Mouse (Mus musculus) olfactory bulb, adult 2 months (tissue): ENCODE measurements around the gene Ecm1. TPM values are rescaled to one million over a fixed set of nuclear protein-coding genes. Genes with fewer than 3 reads are reported as not detected.

Experiments used
- H3K27ac ChIP-seq: fragments of 200-500 bp; 2 replicates; pipeline ENCODE4 v1.5.1; 2012; ENCODE audit warnings: low read depth, low read length; ENCODE audit not compliant: insufficient read depth
- H3K4me1 ChIP-seq: fragments of 200-500 bp; 2 replicates; pipeline ENCODE4 v1.6.1; 2012; ENCODE audit warnings: low read length; ENCODE audit not compliant: control insufficient read depth, insufficient read depth
- H3K4me3 ChIP-seq: fragments of 200-500 bp; 2 replicates; pipeline ENCODE4 v1.5.1; 2012; ENCODE audit warnings: mild to moderate bottlenecking, low read depth, low read length, moderate library complexity; ENCODE audit not compliant: insufficient read depth
- CTCF ChIP-seq: fragments of 200-500 bp; IDR thresholded peaks from 2 replicates; pipeline ENCODE4 v1.5.1; 2012; ENCODE audit warnings: low read depth, mild to moderate bottlenecking, low read length, moderate library complexity; ENCODE audit not compliant: insufficient read depth
- POLR2A ChIP-seq: fragments of 200-500 bp; IDR thresholded peaks from 2 replicates; pipeline ENCODE4 v1.6.1; 2012; ENCODE audit warnings: mild to moderate bottlenecking, low read depth, low read length, moderate library complexity; ENCODE audit not compliant: insufficient read depth
- WGBS: fragments of 180-500 bp; shearing (Covaris S2); methylation state at CpG from one replicate; pipeline ENCODE4 v1.1.7; 2018; 5-methylcytosine and 5-hydroxymethylcytosine counted together
- polyA plus RNA-seq: library from polyadenylated mRNA; stranded (reverse); fragments of >200 nt; gene quantifications from 2 replicates; pipeline ENCODE4 v1.2.4, GENCODE M21; 2012; ENCODE audit warnings: low replicate concordance; ENCODE audit not compliant: missing spikeins, insufficient read depth, insufficient read length

The Ecm1 gene
- not detected in 2 replicates for polyA plus RNA-seq

GRCm38 (mm10) chr3:95739353-95740104, at the start of gene Ecm1:
Ecm1 (minus strand) TSS chr3:95739569.
- 68% methylated on average over 7 of the region's 7 CpGs for WGBS
- TF ChIP-seq POLR2A (no peak), CTCF (no peak)
- no peak within 1 kb of the TSS for H3K27ac ChIP-seq
- peaks cover 17% of the 10 kb centered on the region for H3K4me1 ChIP-seq
- no peak within 1 kb of the TSS for H3K4me3 ChIP-seq

DNA sequence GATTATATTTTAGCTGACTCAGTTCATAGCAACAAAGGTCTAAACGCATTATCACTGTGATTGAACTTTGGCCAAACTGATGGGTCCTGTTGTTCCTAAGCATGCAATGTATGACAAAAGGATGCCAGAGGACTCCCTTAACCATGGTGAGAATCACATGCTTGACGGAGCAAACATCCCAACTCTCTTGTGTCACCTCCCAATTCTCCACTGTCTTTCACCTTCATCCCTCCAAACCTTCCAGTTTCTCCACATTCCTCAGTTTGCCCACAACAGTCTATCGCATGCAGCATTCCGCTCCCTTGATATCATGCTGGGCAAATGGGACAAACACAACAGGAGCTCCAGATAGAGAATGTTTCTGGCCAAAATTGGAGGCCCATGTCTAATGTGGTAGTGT, 46.1 kb upstream of the Ecm1 start:
- WGBS: 88% methylated on average over 4 of the region's 4 CpGs
- Histone ChIP-seq H3K27ac (no peak overlapping the region), H3K4me3 (no peak overlapping the region), H3K4me1 (no peaks in the 10 kb centered on the region)
- TF ChIP-seq CTCF: no peak

DNA sequence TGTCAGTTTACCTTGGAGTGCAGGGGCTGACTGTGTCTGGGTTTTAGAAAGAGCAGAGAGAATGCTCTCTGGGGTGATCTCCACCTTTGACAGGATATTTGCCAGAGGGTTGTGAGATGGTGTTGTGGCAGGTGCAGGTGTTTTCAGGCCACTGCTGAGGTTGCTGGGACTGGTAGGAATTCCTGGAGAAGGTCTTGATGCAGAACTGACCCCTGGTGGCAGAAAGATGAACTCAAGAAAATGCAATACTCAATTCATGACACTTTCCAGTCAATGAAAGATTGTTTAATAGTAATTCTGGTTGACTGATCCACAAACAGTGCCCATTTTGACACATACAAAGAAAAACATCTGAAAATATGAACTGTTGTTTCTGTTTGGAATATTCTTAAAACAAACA, 32.6 kb upstream of the Ecm1 start:
- no peak for TF ChIP-seq POLR2A
- no peak for TF ChIP-seq CTCF
- Histone ChIP-seq H3K27ac (no peak overlapping the region), H3K4me1 (no peaks in the 10 kb centered on the region), H3K4me3 (no peak overlapping the region)

DNA sequence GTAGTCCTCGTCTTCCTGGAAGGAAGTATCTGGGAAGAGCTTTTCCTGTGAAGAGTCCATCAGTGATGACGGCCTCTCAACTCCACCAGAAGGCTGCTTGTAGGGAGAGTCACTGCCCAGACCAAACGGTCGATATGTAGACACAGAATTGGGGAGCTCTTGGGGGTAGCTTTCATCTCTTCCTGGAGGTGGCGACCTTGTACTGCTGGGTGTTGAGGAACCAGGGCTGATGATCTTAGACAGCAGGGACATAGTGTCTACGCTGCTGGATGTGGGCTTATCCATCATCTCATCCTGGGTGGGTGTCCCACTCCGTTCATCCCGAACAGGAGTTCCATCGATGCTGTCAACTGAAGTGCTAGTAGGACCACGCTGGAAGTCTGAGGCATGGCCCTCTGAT, 26.2 kb upstream of the Ecm1 start:
- no peak overlapping the region for H3K4me3 ChIP-seq
- H3K27ac ChIP-seq: no peak overlapping the region
- TF ChIP-seq CTCF (no peak), POLR2A (no peak)
- no peaks in the 10 kb centered on the region for H3K4me1 ChIP-seq
- 88% methylated on average over 10 of the region's 10 CpGs for WGBS

GRCm38 (mm10) chr3:95763811-95764210, 24.4 kb upstream of the Ecm1 start:
- Histone ChIP-seq H3K4me1 (no peaks in the 10 kb centered on the region), H3K27ac (no peak overlapping the region), H3K4me3 (no peak overlapping the region)
- TF ChIP-seq POLR2A: no peak
- TF ChIP-seq CTCF: no peak
- WGBS: 77% methylated on average over 10 of the region's 10 CpGs

DNA sequence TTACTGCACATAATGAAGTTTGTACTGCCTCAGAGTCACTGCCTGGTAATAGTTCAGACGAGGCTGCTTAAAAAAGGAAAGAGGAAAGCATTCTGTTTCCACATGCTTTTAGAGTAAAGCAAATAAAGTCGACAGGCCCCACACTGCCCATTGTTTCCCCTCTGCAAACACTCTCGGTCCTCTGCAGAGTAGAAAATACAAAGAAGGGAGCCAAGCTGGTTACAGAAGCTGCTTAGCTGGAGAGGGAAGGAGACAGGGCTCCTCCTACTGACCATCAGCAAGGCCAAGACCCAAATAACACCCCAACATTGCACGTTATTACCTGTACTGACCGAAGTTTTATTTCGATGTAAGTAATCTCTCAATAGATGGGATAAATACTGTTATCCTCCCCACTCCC, 23.6 kb upstream of the Ecm1 start:
- no peak overlapping the region for H3K27ac ChIP-seq
- 41% methylated on average over 6 of the region's 6 CpGs for WGBS

DNA sequence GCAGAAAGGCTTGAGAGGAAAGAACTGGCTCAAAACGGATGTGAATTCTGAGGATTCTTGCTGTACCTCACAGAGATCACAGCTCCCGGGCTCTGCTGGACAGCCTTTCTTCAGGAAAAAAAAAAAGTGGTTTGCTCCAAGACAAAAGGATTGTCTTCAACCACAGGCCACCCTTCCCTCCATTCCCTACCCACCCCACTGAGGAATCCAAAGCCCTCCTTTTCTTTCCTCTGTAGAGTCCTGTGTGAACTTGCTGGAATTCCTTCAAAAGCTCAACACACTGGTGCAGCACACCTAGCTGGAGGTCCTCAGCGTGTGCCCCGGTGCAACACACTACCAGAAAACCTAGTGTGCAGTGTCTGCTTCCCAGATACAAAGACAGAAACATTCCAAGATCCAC, 22.4 kb upstream of the Ecm1 start:
- Histone ChIP-seq H3K4me3 (no peak overlapping the region), H3K4me1 (no peaks in the 10 kb centered on the region), H3K27ac (no peak overlapping the region)
- WGBS: 73% methylated on average over 4 of the region's 4 CpGs
- no peak for TF ChIP-seq CTCF
- no peak for TF ChIP-seq POLR2A

More for the DNA sequence above, 23.6 kb upstream of the Ecm1 start:
- no peak overlapping the region for H3K4me3 ChIP-seq
- no peak for TF ChIP-seq POLR2A
- no peak for TF ChIP-seq CTCF
- no peaks in the 10 kb centered on the region for H3K4me1 ChIP-seq

- no peaks in the 10 kb centered on the region for H3K4me1 ChIP-seq
- no peak overlapping the region for H3K27ac ChIP-seq
- no peak for TF ChIP-seq POLR2A
- TF ChIP-seq CTCF: no peak
These were observed 21.3 kb upstream of the Ecm1 start for GRCm38 (mm10) chr3:95760656-95761055.

DNA sequence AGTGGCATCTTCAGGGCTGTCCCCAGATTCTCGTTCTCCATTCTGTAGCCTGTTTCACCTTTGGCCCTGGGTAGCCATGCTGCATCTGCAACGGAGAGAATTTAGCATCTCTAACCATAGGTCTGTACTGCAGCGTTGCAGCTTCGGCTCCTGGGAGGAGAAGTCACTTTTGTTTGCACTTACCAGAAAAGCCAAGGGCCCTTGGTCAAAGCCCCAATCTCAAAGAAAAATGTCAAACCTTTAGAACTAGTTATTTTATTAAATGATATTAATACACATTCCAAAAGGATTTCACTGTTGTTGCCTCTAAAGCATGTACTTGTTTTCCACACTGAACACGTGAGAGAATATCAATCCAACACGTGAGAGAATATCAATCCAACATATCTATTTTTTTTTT, 20.7 kb upstream of the Ecm1 start, which contains the start of gene Tars2:
Tars2 (minus strand) TSS at position 101 of the 400 bp plus-strand sequence.
- 85% methylated on average over 6 of the region's 6 CpGs for WGBS
- H3K4me3 ChIP-seq: no peak within 1 kb of the TSS
- no peaks in the 10 kb centered on the region for H3K4me1 ChIP-seq
- no peak within 1 kb of the TSS for H3K27ac ChIP-seq
- TF ChIP-seq POLR2A (no peak), CTCF (no peak)

More at GRCm38 (mm10) chr3:95760656-95761055, 21.3 kb upstream of the Ecm1 start:
- H3K4me3 ChIP-seq: no peak overlapping the region
